Mouse (Mus musculus) bone marrow macrophage, adult 2 months (primary cell): Measurements from ENCODE around the gene Cadps2.

ENCODE experiments used
- CTCF ChIP-seq: IDR thresholded peaks from 2 replicates; pipeline ENCODE4 v1.5.1; 2012; ENCODE audit warnings: low read depth, mild to moderate bottlenecking, low read length, moderate library complexity
- POLR2A ChIP-seq: IDR thresholded peaks from 2 replicates; pipeline ENCODE4 v1.6.1; 2012; ENCODE audit warnings: mild to moderate bottlenecking, low read depth, low read length, borderline replicate concordance

- no peak for TF ChIP-seq POLR2A
- TF ChIP-seq CTCF = no peak
These were observed 445.1 kb downstream of the Cadps2 start for GRCm38 (mm10) chr6:23394131-23394530.
